Mouse (Mus musculus): ENCODE data around the gene Slc11a2. TPM values are rescaled to one million over a fixed set of nuclear protein-coding genes. Genes with fewer than 3 reads are reported as not detected.
"Not testable (repeated sequence)": the region's sequence is repeated elsewhere in the genome, so short reads cannot be mapped to it uniquely, and the experiment has no call there.

Slc11a2 gene
- polyA plus RNA-seq, 1 experiment, result 42.1 TPM

GRCm38 (mm10) chr15:100411731-100412130, 13.1 kb downstream of the Slc11a2 start:
- 84% methylated on average over 5 of the region's 5 CpGs for WGBS

GRCm38 (mm10) chr15:100410918-100411672, 13.8 kb downstream of the Slc11a2 start:
- WGBS, result 36% methylated on average over 14 of the region's 14 CpGs
- no peak for DNase-seq (ENCODE audit: low read depth, low spot score)

More at GRCm38 (mm10) chr15:100411731-100412130, 13.1 kb downstream of the Slc11a2 start:
- no peak for DNase-seq (ENCODE audit: low read depth, low spot score)

- 67% methylated on average over 5 of the region's 5 CpGs for WGBS
- DNase-seq (ENCODE audit: low read depth, low spot score), result no peak
These were observed 18.8 kb downstream of the Slc11a2 start for GRCm38 (mm10) chr15:100406088-100406487.

GRCm38 (mm10) chr15:100403318-100404000, 21.4 kb downstream of the Slc11a2 start:
- no peak for DNase-seq (ENCODE audit: low read depth, low spot score)

GRCm38 (mm10) chr15:100402798-100403197, 22.1 kb downstream of the Slc11a2 start:
- WGBS, result 85% methylated on average over 4 of the region's 4 CpGs
- DNase-seq (ENCODE audit: low read depth, low spot score), result no peak

More at GRCm38 (mm10) chr15:100403318-100404000, 21.4 kb downstream of the Slc11a2 start:
- WGBS, result 77% methylated on average over 16 of the region's 16 CpGs

GRCm38 (mm10) chr15:100402347-100402746, 22.5 kb downstream of the Slc11a2 start:
- no peak for DNase-seq (ENCODE audit: low read depth, low spot score)
- 80% methylated on average over 14 of the region's 14 CpGs for WGBS

- 94% methylated on average over 4 of the region's 4 CpGs for WGBS
- no peak for DNase-seq (ENCODE audit: low read depth, low spot score)
These were observed 23.1 kb downstream of the Slc11a2 start for GRCm38 (mm10) chr15:100401811-100402210.

GRCm38 (mm10) chr15:100400592-100401250, 24.2 kb downstream of the Slc11a2 start:
- 72% methylated on average over 16 of the region's 16 CpGs for WGBS
- DNase-seq (ENCODE audit: low read depth, low spot score), result no peak

GRCm38 (mm10) chr15:100395561-100395960, 29.3 kb downstream of the Slc11a2 start:
- DNase-seq (ENCODE audit: low read depth, low spot score), result no peak
- WGBS, result 95% methylated on average over 3 of the region's 3 CpGs

- WGBS, result 81% methylated on average over 11 of the region's 11 CpGs
These were observed 31.9 kb downstream of the Slc11a2 start for GRCm38 (mm10) chr15:100393016-100393415.

GRCm38 (mm10) chr15:100391599-100391998, 33.3 kb downstream of the Slc11a2 start:
- no peak for DNase-seq (ENCODE audit: low read depth, low spot score)
- WGBS, result 89% methylated on average over 7 of the region's 7 CpGs

More at GRCm38 (mm10) chr15:100393016-100393415, 31.9 kb downstream of the Slc11a2 start:
- no peak for DNase-seq (ENCODE audit: low read depth, low spot score)

GRCm38 (mm10) chr15:100391066-100391465, 33.8 kb downstream of the Slc11a2 start:
- WGBS, result 68% methylated on average over 7 of the region's 7 CpGs
- no peak for DNase-seq (ENCODE audit: low read depth, low spot score)

- 85% methylated on average over 9 of the region's 9 CpGs for WGBS
- no peak for DNase-seq (ENCODE audit: low read depth, low spot score)
These were observed 36.0 kb downstream of the Slc11a2 start for GRCm38 (mm10) chr15:100388886-100389285.

GRCm38 (mm10) chr15:100388224-100388835, 36.5 kb downstream of the Slc11a2 start:
- 66% methylated on average over 16 of the region's 16 CpGs for WGBS
- DNase-seq (ENCODE audit: low read depth, low spot score), result no peak

GRCm38 (mm10) chr15:100387544-100388223, 37.2 kb downstream of the Slc11a2 start:
- WGBS, result 42% methylated on average over 17 of the region's 17 CpGs
- DNase-seq (ENCODE audit: low read depth, low spot score), result no peak

GRCm38 (mm10) chr15:100385705-100386104, 39.2 kb downstream of the Slc11a2 start:
- 91% methylated on average over 9 of the region's 9 CpGs for WGBS
- DNase-seq (ENCODE audit: low read depth, low spot score), result no peak

- DNase-seq (ENCODE audit: low read depth, low spot score), result no peak
- WGBS, result 19% methylated on average over 2 of the region's 2 CpGs
These were observed 44.8 kb downstream of the Slc11a2 start for GRCm38 (mm10) chr15:100380104-100380503.

- DNase-seq (ENCODE audit: low read depth, low spot score), result no peak
- 32% methylated on average over 8 of the region's 8 CpGs for WGBS
These were observed 45.2 kb downstream of the Slc11a2 start for GRCm38 (mm10) chr15:100379658-100380057.

- WGBS, result 33% methylated on average over 4 of the region's 9 CpGs
- DNase-seq (ENCODE audit: low read depth, low spot score), result not testable (repeated sequence)
These were observed 46.9 kb downstream of the Slc11a2 start for GRCm38 (mm10) chr15:100377847-100378505.
